Mouse (Mus musculus): ENCODE measurements around the gene L3mbtl4.

DNA sequence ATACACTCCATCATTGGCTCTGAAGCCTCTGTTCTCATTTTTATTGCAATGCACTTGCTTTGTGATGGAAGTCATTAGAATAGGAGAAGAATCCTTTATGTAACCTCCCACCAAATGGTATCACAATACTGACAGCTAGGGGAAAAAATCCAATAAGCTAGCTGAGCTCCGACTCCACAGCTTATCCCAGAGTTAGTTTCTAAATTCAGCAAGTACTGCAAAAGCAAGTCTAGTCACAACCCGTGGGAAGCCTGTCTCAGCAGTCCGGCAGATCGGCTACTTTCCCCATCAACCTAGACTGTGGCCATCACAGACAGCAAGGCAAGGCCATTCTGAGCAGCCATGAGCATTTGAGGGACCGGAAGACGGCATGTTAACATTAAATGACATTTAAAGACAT, 298.2 kb downstream of the L3mbtl4 start:
- TF ChIP-seq CTCF (IDR thresholded peaks at IDR 0.05; ENCODE audit: low read depth), result no peak
- TF ChIP-seq EP300 (IDR thresholded peaks at IDR 0.05; ENCODE audit: low read depth), result no peak

Data from heart, postnatal 0 days (tissue).